Mouse (Mus musculus) T-helper 2 cell (primary cell): Measurements from ENCODE around the gene Gm13277.
"Not testable (repeated sequence)": the region's sequence is repeated elsewhere in the genome, so short reads cannot be mapped to it uniquely, and the experiment has no call there.

Experiments used
- in situ Hi-C: fragments of 300-600 bp; cut with MboI, MseI; formaldehyde crosslinking; loops from one replicate; pipeline ENCODE4 v1.15.1; 2025; ENCODE audit warnings: high pct_unique_total_duplicates

The Gm13277 gene

GRCm38 (mm10) chr4:88788402-88788801 lies at the start of gene Gm13277:
Gm13277 (plus strand) TSS chr4:88788632.
- in situ Hi-C loops = loop anchor here (5.0 to 25.0 kb wide), 2 partner anchors 36 to 776 kb away; partner anchors contain the start of gene Gm13271

- in situ Hi-C loops = no loop called here
These were observed 49.4 kb upstream of the Gm13277 start for GRCm38 (mm10) chr4:88739036-88739435.

DNA sequence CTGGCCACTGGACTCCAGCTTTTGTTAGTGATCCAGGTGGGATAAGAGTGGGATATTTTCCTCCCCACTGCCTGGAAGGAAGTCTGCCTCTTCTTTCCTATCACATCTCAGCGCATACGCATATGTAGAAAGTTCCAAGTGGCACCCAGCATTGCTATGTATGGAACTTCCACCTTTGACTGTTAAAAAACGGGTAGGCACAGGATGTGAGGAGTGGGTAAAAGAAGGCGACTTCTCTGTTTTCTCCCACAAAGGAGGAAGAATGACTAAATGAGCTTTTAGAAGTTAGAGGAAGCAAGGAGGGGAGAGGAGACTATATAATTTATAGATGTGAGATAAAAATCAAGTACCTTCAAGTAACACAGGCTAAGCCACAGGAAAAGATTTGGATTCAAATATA lies 47.0 kb upstream of the Gm13277 start:
- in situ Hi-C loops = no loop called here

GRCm38 (mm10) chr4:88742771-88743371 lies 45.6 kb upstream of the Gm13277 start:
- in situ Hi-C loops = no loop called here

DNA sequence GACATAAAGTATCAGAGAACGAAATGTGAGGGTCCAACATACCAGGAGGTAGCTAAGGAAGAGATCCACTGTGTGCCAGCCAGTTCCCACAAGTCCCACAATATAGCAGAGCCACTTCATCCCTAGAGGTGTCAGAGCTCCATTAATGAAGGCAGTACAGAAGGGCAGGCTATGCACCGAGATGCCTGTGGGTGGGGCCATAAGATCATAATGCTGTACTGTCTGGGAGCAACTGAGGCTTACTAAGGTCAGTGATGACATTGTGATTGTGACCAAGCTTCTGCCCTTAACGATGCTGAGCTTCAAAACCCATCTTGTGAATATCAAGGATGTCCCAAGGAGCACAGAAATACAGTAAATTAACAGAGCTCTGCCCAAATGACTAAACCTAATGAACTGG lies 44.2 kb upstream of the Gm13277 start:
- in situ Hi-C loops = no loop called here

GRCm38 (mm10) chr4:88749926-88750325 lies 38.5 kb upstream of the Gm13277 start:
- in situ Hi-C loops = loop anchor here (5.0 kb wide), 1 partner anchor 37 kb away; the partner anchor contains the start of genes Gm13276 and Gm13277

DNA sequence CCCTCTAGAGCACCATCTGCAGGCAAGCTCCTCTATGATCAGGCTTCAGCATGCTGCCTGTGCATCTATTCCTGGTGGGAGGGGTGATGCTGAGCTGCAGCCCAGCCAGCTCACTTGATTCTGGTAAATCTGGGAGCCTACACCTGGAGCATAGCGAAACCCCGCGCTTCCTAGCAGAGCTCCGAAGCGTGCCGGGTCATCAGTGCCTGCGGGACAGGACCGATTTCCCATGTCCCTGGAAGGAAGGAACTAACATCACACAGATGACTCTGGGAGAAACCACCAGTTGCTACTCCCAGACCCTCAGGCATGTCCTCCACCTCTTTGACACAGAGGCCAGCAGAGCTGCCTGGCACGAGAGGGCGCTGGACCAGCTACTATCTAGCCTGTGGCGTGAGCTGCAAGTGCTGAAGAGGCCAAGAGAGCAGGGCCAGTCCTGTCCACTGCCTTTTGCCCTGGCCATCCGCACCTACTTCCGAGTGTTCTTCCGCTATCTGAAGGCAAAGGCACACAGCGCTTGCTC lies 33.6 kb upstream of the Gm13277 start, which contains the start of gene Gm13271:
Gene Gm13271 (plus strand): TSS at position 51 of the 523 bp plus-strand sequence.
- in situ Hi-C loops = loop anchor here (5.0 kb wide), 1 partner anchor 32 kb away; the partner anchor contains the start of genes Gm13276 and Gm13277

GRCm38 (mm10) chr4:88756581-88757513 lies 31.6 kb upstream of the Gm13277 start:
- in situ Hi-C loops = not testable (repeated sequence)

DNA sequence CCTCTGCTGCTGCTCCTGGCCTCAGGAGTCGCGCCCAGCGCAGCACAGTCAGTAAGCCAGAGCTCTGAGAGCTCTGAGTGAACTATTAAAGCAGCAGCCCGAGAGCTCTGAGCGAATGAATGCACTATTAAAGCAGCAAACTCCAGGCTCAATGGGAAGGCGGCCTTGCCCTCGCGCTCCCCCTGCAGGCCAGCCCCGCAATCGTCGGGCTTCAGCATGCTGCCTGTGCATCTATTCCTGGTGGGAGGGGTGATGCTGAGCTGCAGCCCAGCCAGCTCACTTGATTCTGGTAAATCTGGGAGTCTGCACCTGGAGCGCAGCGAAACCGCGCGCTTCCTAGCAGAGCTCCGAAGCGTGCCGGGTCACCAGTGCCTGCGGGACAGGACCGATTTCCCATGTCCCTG lies 30.8 kb upstream of the Gm13277 start:
- in situ Hi-C loops = not testable (repeated sequence)

- in situ Hi-C loops = not testable (repeated sequence)
These were observed 29.7 kb upstream of the Gm13277 start for GRCm38 (mm10) chr4:88758751-88759150.

GRCm38 (mm10) chr4:88759610-88760268 lies 28.7 kb upstream of the Gm13277 start, which contains the start of gene Gm13283:
Gm13283 (plus strand) TSS chr4:88760119.
- in situ Hi-C loops = not testable (repeated sequence)

DNA sequence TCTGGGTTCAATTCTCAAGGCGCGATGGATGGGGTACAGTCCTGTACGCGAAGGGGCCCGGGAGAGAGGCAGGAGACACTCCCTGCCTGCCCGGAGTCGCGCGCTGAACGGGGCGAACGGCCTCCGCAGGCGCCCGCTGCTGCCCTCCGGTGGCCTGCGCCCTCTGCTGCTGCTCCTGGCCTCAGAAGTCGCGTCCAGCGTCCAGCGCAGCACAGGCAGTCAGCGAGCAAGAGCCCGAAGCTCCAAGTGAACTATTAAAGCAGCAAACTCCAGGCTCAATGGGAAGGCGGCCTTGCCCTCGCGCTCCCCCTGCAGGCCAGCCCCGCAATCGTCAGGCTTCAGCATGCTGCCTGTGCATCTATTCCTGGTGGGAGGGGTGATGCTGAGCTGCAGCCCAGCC lies 28.0 kb upstream of the Gm13277 start:
- in situ Hi-C loops = not testable (repeated sequence)

DNA sequence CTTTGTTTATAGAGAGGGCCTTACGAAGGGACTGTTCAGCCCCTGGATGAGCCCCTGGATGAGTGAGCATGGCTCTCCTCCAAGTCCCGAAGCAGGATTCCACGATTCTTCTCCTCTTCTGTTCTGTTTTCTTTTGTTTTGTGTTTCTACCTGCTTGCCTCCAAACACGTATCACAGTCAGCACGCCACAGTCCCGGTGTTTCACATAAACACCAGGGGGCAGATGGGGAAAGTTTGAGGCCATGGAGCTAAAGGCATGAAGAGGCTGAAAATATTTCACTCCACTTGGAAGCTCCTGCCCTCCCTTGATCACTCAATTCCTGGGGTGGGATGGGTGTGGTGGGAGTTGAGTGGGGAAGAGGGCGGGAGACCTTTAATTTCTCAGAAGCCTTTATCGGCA lies 26.7 kb upstream of the Gm13277 start:
- in situ Hi-C loops = not testable (repeated sequence)

DNA sequence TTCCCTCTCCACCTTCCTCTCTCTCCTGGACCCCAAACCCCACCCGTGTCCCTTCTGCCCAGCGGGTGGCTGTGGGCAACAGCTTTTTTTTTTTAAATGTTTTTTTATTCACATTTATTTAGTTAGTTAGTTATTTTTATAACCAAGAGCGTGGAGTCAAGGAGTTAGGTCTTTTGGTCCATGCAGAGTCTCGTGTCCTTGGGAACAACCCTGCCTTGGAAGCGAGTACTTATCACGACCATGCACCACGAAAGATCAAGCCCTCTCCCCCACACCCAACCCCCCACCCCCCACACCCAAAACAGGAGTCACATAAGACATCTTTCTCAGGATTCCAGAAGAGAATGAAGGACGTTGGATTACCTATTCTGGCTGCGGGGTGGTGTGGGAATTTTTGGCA lies 26.1 kb upstream of the Gm13277 start:
- in situ Hi-C loops = not testable (repeated sequence)

GRCm38 (mm10) chr4:88763384-88764018 lies 24.9 kb upstream of the Gm13277 start:
- in situ Hi-C loops = not testable (repeated sequence)

GRCm38 (mm10) chr4:88773534-88773933 lies 14.9 kb upstream of the Gm13277 start, which contains the start of gene Gm13290:
Gm13290 (plus strand) TSS chr4:88773834.
- in situ Hi-C loops = not testable (repeated sequence)

GRCm38 (mm10) chr4:88776622-88777021 lies 11.8 kb upstream of the Gm13277 start, which contains the start of gene Gm13289:
Gm13289 (plus strand) TSS chr4:88776922.
- in situ Hi-C loops = loop anchor here (25.0 kb wide), 1 partner anchor 764 kb away; no protein-coding TSS in a partner anchor

DNA sequence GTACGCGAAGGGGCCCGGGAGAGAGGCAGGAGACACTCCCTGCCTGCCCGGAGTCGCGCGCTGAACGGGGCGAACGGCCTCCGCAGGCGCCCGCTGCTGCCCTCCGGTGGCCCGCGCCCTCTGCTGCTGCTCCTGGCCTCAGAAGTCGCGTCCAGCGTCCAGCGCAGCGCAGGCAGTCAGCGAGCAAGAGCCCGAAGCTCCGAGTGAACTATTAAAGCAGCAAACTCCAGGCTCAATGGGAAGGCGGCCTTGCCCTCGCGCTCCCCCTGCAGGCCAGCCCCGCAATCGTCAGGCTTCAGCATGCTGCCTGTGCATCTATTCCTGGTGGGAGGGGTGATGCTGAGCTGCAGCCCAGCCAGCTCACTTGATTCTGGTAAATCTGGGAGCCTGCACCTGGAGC lies 8.9 kb upstream of the Gm13277 start, which contains the start of gene Gm13272:
Gene Gm13272 (plus strand): TSS at position 301 of the 400 bp plus-strand sequence.
- in situ Hi-C loops = loop anchor here (25.0 kb wide), 1 partner anchor 767 kb away; no protein-coding TSS in a partner anchor

DNA sequence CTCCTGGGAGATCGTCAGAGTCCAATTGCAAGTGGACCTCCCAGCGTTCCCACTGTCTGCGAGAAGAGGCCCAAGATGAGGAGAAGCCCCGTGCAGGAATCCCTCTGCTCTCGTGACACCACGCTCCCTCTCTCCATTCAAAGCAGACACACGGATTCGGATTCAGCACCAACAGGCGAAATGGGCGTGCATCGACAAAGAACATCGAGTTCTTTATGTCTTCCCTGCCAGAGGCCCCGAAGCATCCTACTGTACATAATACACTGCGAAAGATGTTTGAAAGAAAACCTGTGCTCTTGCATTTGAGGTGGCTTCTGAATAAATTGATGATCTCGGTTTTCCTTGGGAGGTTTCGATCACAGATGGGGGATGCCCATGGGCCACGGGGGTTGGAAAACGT lies 8.1 kb upstream of the Gm13277 start:
- in situ Hi-C loops = loop anchor here (25.0 kb wide), 1 partner anchor 768 kb away; no protein-coding TSS in a partner anchor

- in situ Hi-C loops = loop anchor here (25.0 kb wide), 1 partner anchor 770 kb away; no protein-coding TSS in a partner anchor
These were observed 6.6 kb upstream of the Gm13277 start, which contains the start of gene Ifnz for GRCm38 (mm10) chr4:88781831-88782230. Ifnz (plus strand) TSS chr4:88782131.
